Mouse (Mus musculus): ENCODE data around the gene Tmem53. TPM values are rescaled to one million over a fixed set of nuclear protein-coding genes. Genes with fewer than 3 reads are reported as not detected.

Tmem53 gene
- polyA plus RNA-seq, 1 experiment from 2014 or later: 10.4 TPM

GRCm38 (mm10) chr4:117288277-117288926 is 36.7 kb downstream of the Tmem53 start:
- Histone ChIP-seq H3K4me3 (replicated peaks) (peak overlapping the region; percentile 76), H3K36me3 (peaks cover 36% of the 10 kb centered on the region), H3K4me2 (replicated peaks) (peak overlapping the region; percentile 74), H3K27me3 (peaks cover 16% of the 10 kb centered on the region), H3K9ac (replicated peaks) (peak overlapping the region; percentile 83), H3K4me1 (replicated peaks) (peaks cover 59% of the 10 kb centered on the region), H3K27ac (peak overlapping the region; percentile 93), H3K9me3 (no peaks in the 10 kb centered on the region)
- ATAC-seq: peak; percentile 0; the same call in 1 of the 2 replicates
- WGBS: 18% methylated on average over 25 of the region's 25 CpGs

- peak overlapping the region; percentile 83 for H3K9ac ChIP-seq (replicated peaks)
- H3K27ac ChIP-seq: peak overlapping the region; percentile 93
- H3K9me3 ChIP-seq: no peaks in the 10 kb centered on the region
- peak overlapping the region; percentile 74 for H3K4me2 ChIP-seq (replicated peaks)
- H3K36me3 ChIP-seq: peaks cover 31% of the 10 kb centered on the region
- peak overlapping the region; percentile 76 for H3K4me3 ChIP-seq (replicated peaks)
- ATAC-seq: peak; percentile 85
- peaks cover 16% of the 10 kb centered on the region for H3K27me3 ChIP-seq
- peaks cover 52% of the 10 kb centered on the region for H3K4me1 ChIP-seq (replicated peaks)
- WGBS: under 1% methylated on average over 65 of the region's 80 CpGs
Observed at GRCm38 (mm10) chr4:117288927-117289801, 37.4 kb downstream of the Tmem53 start.

GRCm38 (mm10) chr4:117291696-117292095 is 39.9 kb downstream of the Tmem53 start:
- H3K9me3 ChIP-seq: no peaks in the 10 kb centered on the region
- no peak overlapping the region for H3K4me2 ChIP-seq (replicated peaks)
- no peak for ATAC-seq
- H3K9ac ChIP-seq (replicated peaks): no peak overlapping the region
- peaks cover 22% of the 10 kb centered on the region for H3K27me3 ChIP-seq
- H3K4me1 ChIP-seq (replicated peaks): peaks cover 29% of the 10 kb centered on the region
- no peak overlapping the region for H3K27ac ChIP-seq
- no peak overlapping the region for H3K4me3 ChIP-seq (replicated peaks)
- 92% methylated on average over 2 of the region's 2 CpGs for WGBS
- H3K36me3 ChIP-seq: peaks cover 7% of the 10 kb centered on the region; the same call in 1 of the 2 replicates

- no peaks in the 10 kb centered on the region for H3K9me3 ChIP-seq
- H3K27ac ChIP-seq: no peak overlapping the region
- H3K9ac ChIP-seq (replicated peaks): no peak overlapping the region
- H3K36me3 ChIP-seq: no peaks in the 10 kb centered on the region
- 68% methylated on average over 19 of the region's 19 CpGs for WGBS
- no peak overlapping the region for H3K4me2 ChIP-seq (replicated peaks)
- no peak for ATAC-seq
- H3K27me3 ChIP-seq: peaks cover 57% of the 10 kb centered on the region
- H3K4me3 ChIP-seq (replicated peaks): no peak overlapping the region
- peaks cover 17% of the 10 kb centered on the region for H3K4me1 ChIP-seq (replicated peaks)
Observed at GRCm38 (mm10) chr4:117296849-117297593, 45.3 kb downstream of the Tmem53 start.

- Histone ChIP-seq H3K4me1 (replicated peaks) (peaks cover 25% of the 10 kb centered on the region), H3K36me3 (no peaks in the 10 kb centered on the region), H3K9me3 (no peaks in the 10 kb centered on the region), H3K4me3 (replicated peaks) (no peak overlapping the region), H3K9ac (replicated peaks) (no peak overlapping the region), H3K27me3 (peaks cover 65% of the 10 kb centered on the region), H3K27ac (no peak overlapping the region), H3K4me2 (replicated peaks) (no peak overlapping the region)
- 82% methylated on average over 9 of the region's 9 CpGs for WGBS
- no peak for ATAC-seq
Observed at GRCm38 (mm10) chr4:117297819-117298218, 46.1 kb downstream of the Tmem53 start.

- WGBS: 61% methylated on average over 10 of the region's 10 CpGs
- H3K27me3 ChIP-seq: peaks cover 81% of the 10 kb centered on the region
- no peak overlapping the region for H3K4me3 ChIP-seq (replicated peaks)
- H3K36me3 ChIP-seq: no peaks in the 10 kb centered on the region
- peak overlapping the region; percentile 40; the same call in 1 of the 2 replicates for H3K27ac ChIP-seq
- no peak for ATAC-seq
- no peak overlapping the region for H3K4me2 ChIP-seq (replicated peaks)
- peaks cover 42% of the 10 kb centered on the region for H3K4me1 ChIP-seq (replicated peaks)
- H3K9ac ChIP-seq (replicated peaks): no peak overlapping the region
- H3K9me3 ChIP-seq: no peaks in the 10 kb centered on the region
Observed at GRCm38 (mm10) chr4:117299921-117300320, 48.2 kb downstream of the Tmem53 start.

GRCm38 (mm10) chr4:117302027-117302806 is 50.5 kb downstream of the Tmem53 start:
- ATAC-seq: no peak
- H3K36me3 ChIP-seq: no peaks in the 10 kb centered on the region
- no peak overlapping the region for H3K4me3 ChIP-seq (replicated peaks)
- 38% methylated on average over 14 of the region's 14 CpGs for WGBS
- H3K4me2 ChIP-seq (replicated peaks): no peak overlapping the region
- no peaks in the 10 kb centered on the region for H3K9me3 ChIP-seq
- peaks cover 37% of the 10 kb centered on the region for H3K4me1 ChIP-seq (replicated peaks)
- no peak overlapping the region for H3K9ac ChIP-seq (replicated peaks)
- H3K27ac ChIP-seq: no peak overlapping the region
- peaks cover 87% of the 10 kb centered on the region for H3K27me3 ChIP-seq

GRCm38 (mm10) chr4:117303581-117304238 is 52.0 kb downstream of the Tmem53 start:
- Histone ChIP-seq H3K27ac (no peak overlapping the region), H3K36me3 (no peaks in the 10 kb centered on the region)

GRCm38 (mm10) chr4:117304239-117305025 is 52.7 kb downstream of the Tmem53 start:
- H3K27ac ChIP-seq: no peak overlapping the region
- no peaks in the 10 kb centered on the region for H3K9me3 ChIP-seq
- peak overlapping the region; percentile 63 for H3K9ac ChIP-seq (replicated peaks)
- WGBS: 3% methylated on average over 54 of the region's 54 CpGs
- peak overlapping the region; percentile 42 for H3K4me3 ChIP-seq (replicated peaks)
- H3K36me3 ChIP-seq: no peaks in the 10 kb centered on the region
- H3K4me1 ChIP-seq (replicated peaks): peaks cover 35% of the 10 kb centered on the region
- peak overlapping the region; percentile 71 for H3K4me2 ChIP-seq (replicated peaks)
- H3K27me3 ChIP-seq: peaks cover 76% of the 10 kb centered on the region
- ATAC-seq: peak; percentile 37; the same call in 1 of the 2 replicates

More at GRCm38 (mm10) chr4:117303581-117304238, 52.0 kb downstream of the Tmem53 start:
- Histone ChIP-seq H3K4me3 (replicated peaks) (peak overlapping the region; percentile 42), H3K9ac (replicated peaks) (peak overlapping the region; percentile 63), H3K4me2 (replicated peaks) (peak overlapping the region; percentile 71), H3K9me3 (no peaks in the 10 kb centered on the region), H3K4me1 (replicated peaks) (peaks cover 35% of the 10 kb centered on the region), H3K27me3 (peaks cover 82% of the 10 kb centered on the region)
- 7% methylated on average over 30 of the region's 30 CpGs for WGBS
- no peak for ATAC-seq

GRCm38 (mm10) chr4:117305461-117305860 is 53.7 kb downstream of the Tmem53 start:
- ATAC-seq: no peak

More at GRCm38 (mm10) chr4:117305461-117305860, 53.7 kb downstream of the Tmem53 start:
- Histone ChIP-seq H3K9me3 (no peaks in the 10 kb centered on the region), H3K9ac (replicated peaks) (no peak overlapping the region), H3K27ac (no peak overlapping the region), H3K4me3 (replicated peaks) (no peak overlapping the region), H3K27me3 (peaks cover 76% of the 10 kb centered on the region), H3K4me1 (replicated peaks) (peaks cover 30% of the 10 kb centered on the region), H3K36me3 (no peaks in the 10 kb centered on the region), H3K4me2 (replicated peaks) (no peak overlapping the region)
- 68% methylated on average over 6 of the region's 7 CpGs for WGBS

Data from midbrain, embryonic 13.5 days (tissue).